Mouse (Mus musculus): ENCODE results near the gene Artn. TPM values are rescaled to one million over a fixed set of nuclear protein-coding genes. Genes with fewer than 3 reads are reported as not detected.

Artn gene
- 2.7 and 5.0 TPM in 2 replicates for polyA plus RNA-seq (2015; fragmentation: Nextera tagmentation; extraction: Ambion mirVana)

GRCm38 (mm10) chr4:117929391-117929881 lies at the start of gene Artn:
Artn (minus strand) TSS chr4:117929763.
- Histone ChIP-seq H3K9ac (peak within 1 kb of the TSS; percentile 37; the same call in 1 of the 2 replicates), H3K27ac (peak within 1 kb of the TSS; percentile 67), H3K9me3 (replicated peaks) (no peaks in the 10 kb centered on the region), H3K36me3 (0 out of 2 replicates have a peak, but pooled peaks cover 2% of the 10 kb centered on the region), H3K4me1 (peaks cover 38% of the 10 kb centered on the region), H3K4me2 (peak within 1 kb of the TSS; percentile 82), H3K27me3 (peaks cover 45% of the 10 kb centered on the region), H3K4me3 (replicated peaks) (peak within 1 kb of the TSS; percentile 47)
- ATAC-seq (replicated peaks; ENCODE audit: low FRiP score) = peak; percentile 72
- under 1% methylated on average over 33 of the region's 33 CpGs for WGBS

DNA sequence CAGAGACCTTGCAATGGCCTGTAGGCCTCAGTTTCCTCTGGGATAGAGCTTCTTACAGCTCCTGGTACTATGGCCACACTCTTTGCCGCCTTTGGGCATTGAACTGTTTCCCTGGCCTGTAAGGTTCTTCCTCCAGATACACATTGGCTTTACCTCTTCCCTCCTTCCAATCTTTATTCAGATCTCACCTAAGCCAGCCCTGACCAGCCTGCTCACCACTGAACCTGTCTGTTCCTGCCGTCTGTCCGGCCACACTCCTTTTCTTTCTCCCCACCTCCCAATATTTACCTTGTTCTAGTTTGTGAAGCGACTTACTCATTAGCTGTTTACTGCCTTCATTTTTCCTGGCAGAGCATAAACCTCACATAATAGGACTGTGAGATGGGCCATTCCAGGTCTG lies 49.6 kb upstream of the Artn start:
- 89% methylated on average over 4 of the region's 4 CpGs for WGBS
- Histone ChIP-seq H3K27ac (no peak overlapping the region), H3K9me3 (replicated peaks) (no peaks in the 10 kb centered on the region), H3K27me3 (no peaks in the 10 kb centered on the region), H3K4me3 (replicated peaks) (no peak overlapping the region), H3K36me3 (no peaks in the 10 kb centered on the region), H3K4me2 (no peak overlapping the region), H3K4me1 (peaks cover 41% of the 10 kb centered on the region), H3K9ac (no peak overlapping the region)
- no peak for ATAC-seq (replicated peaks; ENCODE audit: low FRiP score)

- Histone ChIP-seq H3K9me3 (replicated peaks) (no peaks in the 10 kb centered on the region), H3K4me1 (peaks cover 43% of the 10 kb centered on the region), H3K36me3 (no peaks in the 10 kb centered on the region), H3K27me3 (no peaks in the 10 kb centered on the region), H3K4me3 (replicated peaks) (no peak overlapping the region), H3K4me2 (no peak overlapping the region), H3K9ac (no peak overlapping the region), H3K27ac (no peak overlapping the region)
- no peak for ATAC-seq (replicated peaks; ENCODE audit: low FRiP score)
- 95% methylated on average over 9 of the region's 9 CpGs for WGBS
Measured at GRCm38 (mm10) chr4:117978282-117978681, 48.7 kb upstream of the Artn start.

- Histone ChIP-seq H3K27me3 (no peaks in the 10 kb centered on the region), H3K9me3 (replicated peaks) (no peaks in the 10 kb centered on the region), H3K4me2 (no peak overlapping the region), H3K9ac (no peak overlapping the region), H3K36me3 (no peaks in the 10 kb centered on the region), H3K4me3 (replicated peaks) (no peak overlapping the region), H3K27ac (no peak overlapping the region), H3K4me1 (peaks cover 44% of the 10 kb centered on the region)
- 53% methylated on average over 11 of the region's 11 CpGs for WGBS
- no peak for ATAC-seq (replicated peaks; ENCODE audit: low FRiP score)
Measured at GRCm38 (mm10) chr4:117977841-117978240, 48.3 kb upstream of the Artn start.

DNA sequence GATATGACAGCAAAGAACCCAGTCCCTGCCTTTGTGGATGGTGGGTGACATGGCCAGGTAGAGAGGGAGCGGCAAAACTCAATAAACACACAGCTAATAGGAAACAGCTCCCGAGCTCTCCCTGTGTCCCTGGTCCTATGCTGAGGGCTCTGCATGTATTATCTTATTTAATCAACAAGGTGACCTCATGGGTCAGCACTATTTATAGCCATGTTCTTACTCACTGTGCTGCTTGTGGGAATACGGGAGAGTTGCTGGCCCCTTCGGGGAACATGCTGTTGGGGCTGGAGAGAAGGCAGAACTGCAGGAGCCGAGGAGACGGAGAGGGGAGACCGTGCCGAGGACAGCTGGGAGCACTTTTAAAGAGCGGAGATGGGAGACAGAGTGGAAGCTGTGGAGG lies 47.8 kb upstream of the Artn start:
- H3K4me2 ChIP-seq = no peak overlapping the region
- H3K4me3 ChIP-seq (replicated peaks) = no peak overlapping the region
- peaks cover 40% of the 10 kb centered on the region for H3K4me1 ChIP-seq
- no peaks in the 10 kb centered on the region for H3K9me3 ChIP-seq (replicated peaks)
- H3K27ac ChIP-seq = no peak overlapping the region
- no peaks in the 10 kb centered on the region for H3K36me3 ChIP-seq
- H3K27me3 ChIP-seq = no peaks in the 10 kb centered on the region
- no peak overlapping the region for H3K9ac ChIP-seq
- ATAC-seq (replicated peaks; ENCODE audit: low FRiP score) = no peak
- 70% methylated on average over 9 of the region's 9 CpGs for WGBS

DNA sequence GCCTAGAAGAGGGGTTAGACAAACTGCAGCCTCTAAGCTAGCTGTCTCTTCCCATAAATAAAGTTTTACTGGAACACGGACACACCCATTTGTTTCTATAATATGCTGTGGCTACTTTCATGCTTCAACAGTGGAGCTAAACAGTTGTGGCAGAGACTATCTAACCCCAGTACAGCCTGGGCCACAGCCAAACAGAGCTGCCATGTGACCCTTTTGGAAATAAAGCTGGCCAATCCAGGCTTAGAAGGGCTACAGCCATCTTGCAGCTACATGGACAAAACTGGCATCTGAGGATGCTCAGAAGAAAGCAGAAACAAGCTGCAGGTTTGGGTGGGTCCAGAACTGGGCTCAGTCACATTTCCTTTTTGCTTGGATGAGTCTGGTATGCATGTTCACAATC lies 46.3 kb upstream of the Artn start:
- no peak for ATAC-seq (replicated peaks; ENCODE audit: low FRiP score)

DNA sequence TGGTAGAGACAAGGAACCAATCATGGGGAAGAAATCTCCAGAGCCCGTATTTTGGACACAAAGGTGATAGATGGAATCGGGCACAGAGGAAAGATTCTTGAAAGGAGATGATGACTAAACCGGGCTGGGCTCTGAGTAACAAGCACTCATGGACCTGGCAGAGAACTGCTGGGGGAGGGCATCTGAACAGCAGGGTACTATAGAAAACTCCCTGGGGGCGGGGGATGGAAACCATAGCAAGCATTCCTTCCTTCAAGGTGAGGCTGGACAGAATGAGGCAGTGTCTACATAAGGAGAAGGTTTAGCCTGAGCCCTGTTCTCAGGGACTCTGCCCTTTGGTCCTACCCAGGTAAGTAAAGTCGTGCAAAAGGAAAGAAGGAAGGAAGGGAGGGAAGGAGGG lies 45.2 kb upstream of the Artn start:
- no peaks in the 10 kb centered on the region for H3K9me3 ChIP-seq (replicated peaks)
- H3K27me3 ChIP-seq = no peaks in the 10 kb centered on the region
- H3K9ac ChIP-seq = no peak overlapping the region
- no peak for ATAC-seq (replicated peaks; ENCODE audit: low FRiP score)
- no peaks in the 10 kb centered on the region for H3K36me3 ChIP-seq
- H3K4me3 ChIP-seq (replicated peaks) = no peak overlapping the region
- no peak overlapping the region for H3K4me2 ChIP-seq
- H3K27ac ChIP-seq = no peak overlapping the region
- WGBS = 77% methylated on average over 5 of the region's 5 CpGs
- peaks cover 39% of the 10 kb centered on the region for H3K4me1 ChIP-seq

More for the DNA sequence above, 46.3 kb upstream of the Artn start:
- H3K27ac ChIP-seq = 0 out of 2 replicates have a peak overlapping the region, but pooled peaks have one; percentile 2
- peaks cover 39% of the 10 kb centered on the region for H3K4me1 ChIP-seq
- H3K4me3 ChIP-seq (replicated peaks) = no peak overlapping the region
- no peaks in the 10 kb centered on the region for H3K9me3 ChIP-seq (replicated peaks)
- H3K27me3 ChIP-seq = no peaks in the 10 kb centered on the region
- WGBS = 56% methylated on average over 1 of the region's 1 CpGs
- H3K4me2 ChIP-seq = no peak overlapping the region
- no peak overlapping the region for H3K9ac ChIP-seq
- no peaks in the 10 kb centered on the region for H3K36me3 ChIP-seq

- WGBS = 34% methylated on average over 10 of the region's 10 CpGs
- H3K27me3 ChIP-seq = no peaks in the 10 kb centered on the region
- no peak overlapping the region for H3K27ac ChIP-seq
- H3K9me3 ChIP-seq (replicated peaks) = no peaks in the 10 kb centered on the region
- H3K4me2 ChIP-seq = no peak overlapping the region
- no peak overlapping the region for H3K9ac ChIP-seq
- H3K36me3 ChIP-seq = no peaks in the 10 kb centered on the region
- no peak; the same call in 1 of the 2 replicates for ATAC-seq (replicated peaks; ENCODE audit: low FRiP score)
- H3K4me1 ChIP-seq = peaks cover 37% of the 10 kb centered on the region
- no peak overlapping the region for H3K4me3 ChIP-seq (replicated peaks)
Measured at GRCm38 (mm10) chr4:117972999-117973398, 43.4 kb upstream of the Artn start.

- no peak for ATAC-seq (replicated peaks; ENCODE audit: low FRiP score)
Measured at GRCm38 (mm10) chr4:117964346-117965025, 34.9 kb upstream of the Artn start.

DNA sequence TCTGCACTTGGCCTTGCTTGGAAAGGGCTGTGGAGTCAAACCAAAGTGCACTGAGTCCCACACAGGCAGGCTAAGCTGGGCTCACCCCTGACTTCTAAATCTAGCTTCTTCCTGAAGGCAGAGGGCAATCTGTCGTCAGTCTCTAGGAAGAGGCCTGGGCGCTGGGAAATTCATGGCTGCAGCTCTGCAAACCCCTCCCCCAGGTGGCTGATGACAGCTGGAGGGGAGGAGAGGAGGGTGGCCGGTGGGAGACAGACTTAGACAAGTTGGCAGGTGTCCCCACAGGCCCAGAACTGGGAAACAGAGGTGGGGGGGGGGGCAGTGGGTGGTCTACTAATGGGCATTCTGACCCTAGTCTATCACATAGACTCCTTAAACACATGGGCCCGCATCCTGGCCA lies 27.9 kb upstream of the Artn start:
- 0 out of 2 replicates have a peak, but pooled peaks have one; percentile 6 for ATAC-seq (replicated peaks; ENCODE audit: low FRiP score)
- Histone ChIP-seq H3K4me1 (no peaks in the 10 kb centered on the region), H3K9ac (no peak overlapping the region), H3K27ac (no peak overlapping the region), H3K27me3 (no peaks in the 10 kb centered on the region), H3K4me2 (no peak overlapping the region), H3K36me3 (peaks cover 35% of the 10 kb centered on the region), H3K9me3 (replicated peaks) (0 out of 2 replicates have a peak, but pooled peaks cover 2% of the 10 kb centered on the region), H3K4me3 (replicated peaks) (no peak overlapping the region)
- 36% methylated on average over 4 of the region's 4 CpGs for WGBS

More at GRCm38 (mm10) chr4:117964346-117965025, 34.9 kb upstream of the Artn start:
- Histone ChIP-seq H3K4me3 (replicated peaks) (no peak overlapping the region), H3K27me3 (no peaks in the 10 kb centered on the region), H3K9ac (no peak overlapping the region), H3K36me3 (peaks cover 9% of the 10 kb centered on the region; the same call in 1 of the 2 replicates), H3K4me1 (0 out of 2 replicates have a peak, but pooled peaks cover 10% of the 10 kb centered on the region), H3K9me3 (replicated peaks) (no peaks in the 10 kb centered on the region), H3K27ac (peak overlapping the region; percentile 2; the same call in 1 of the 2 replicates), H3K4me2 (no peak overlapping the region)
- WGBS = 70% methylated on average over 14 of the region's 14 CpGs

GRCm38 (mm10) chr4:117947493-117947892 lies 17.9 kb upstream of the Artn start:
- ATAC-seq (replicated peaks; ENCODE audit: low FRiP score) = no peak
- H3K36me3 ChIP-seq = peaks cover 18% of the 10 kb centered on the region
- H3K27ac ChIP-seq = no peak overlapping the region
- 0 out of 2 replicates have a peak, but pooled peaks cover 1% of the 10 kb centered on the region for H3K9me3 ChIP-seq (replicated peaks)
- peaks cover 4% of the 10 kb centered on the region; the same call in 1 of the 2 replicates for H3K4me1 ChIP-seq
- no peaks in the 10 kb centered on the region for H3K27me3 ChIP-seq
- H3K4me3 ChIP-seq (replicated peaks) = no peak overlapping the region
- 80% methylated on average over 7 of the region's 7 CpGs for WGBS
- no peak overlapping the region for H3K4me2 ChIP-seq
- H3K9ac ChIP-seq = no peak overlapping the region

- no peak overlapping the region for H3K9ac ChIP-seq
- no peaks in the 10 kb centered on the region for H3K9me3 ChIP-seq (replicated peaks)
- H3K27ac ChIP-seq = no peak overlapping the region
- no peaks in the 10 kb centered on the region for H3K27me3 ChIP-seq
- no peak overlapping the region for H3K4me2 ChIP-seq
- H3K4me1 ChIP-seq = peaks cover 4% of the 10 kb centered on the region; the same call in 1 of the 2 replicates
- no peak overlapping the region for H3K4me3 ChIP-seq (replicated peaks)
- WGBS = 80% methylated on average over 11 of the region's 11 CpGs
- ATAC-seq (replicated peaks; ENCODE audit: low FRiP score) = no peak
- peaks cover 11% of the 10 kb centered on the region; the same call in 1 of the 2 replicates for H3K36me3 ChIP-seq
Measured at GRCm38 (mm10) chr4:117946639-117947305, 17.2 kb upstream of the Artn start.

Data from kidney, embryonic 15.5 days (tissue).